18 mouse cellular contexts compared by ENCODE assay signal in the genomic region with DNA sequence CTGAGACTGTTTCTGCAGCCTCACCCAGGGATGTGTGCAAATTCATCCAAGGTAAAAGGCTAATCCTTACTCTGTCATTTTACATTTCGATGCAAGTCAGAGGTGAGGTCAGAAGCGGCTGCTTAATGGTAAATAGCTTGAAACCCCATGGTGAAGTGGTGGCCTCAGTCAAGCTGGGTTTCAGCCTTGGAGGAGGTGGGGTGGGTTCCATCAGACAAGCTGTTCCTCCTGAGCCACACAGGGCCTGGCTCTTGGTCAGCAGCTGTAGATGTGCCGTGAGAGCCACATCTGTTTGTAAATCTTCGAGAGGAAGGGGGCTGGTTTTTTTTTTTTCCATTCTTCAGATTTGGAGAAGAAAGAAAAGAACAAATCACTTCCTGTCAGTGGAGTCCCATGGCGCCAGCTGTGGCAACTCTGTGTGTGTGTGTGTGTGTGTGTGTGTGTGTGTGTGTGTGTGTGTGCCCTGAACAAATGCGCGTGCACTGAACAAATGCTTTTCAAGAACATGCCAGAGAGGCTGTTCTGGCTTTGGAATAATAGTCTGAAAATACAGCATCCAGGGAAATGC.
DNase-seq lines count a peak whose midpoint lies in the region; ATAC-seq and TF ChIP-seq lines count a peak whose summit lies in the region.
"Had no signal": no experiment of that assay in that cellular context is flagged by ENCODE, and none has a peak within 500 bp of the region (broad histone marks: within the 10 kb centered on the region; RNA-seq: fewer than 3 reads in every experiment).

No protein-coding gene starts in this region.

- no peak for ATAC-seq in forebrain, embryonic 14.5 days
- no peak for ATAC-seq in forebrain, embryonic 12.5 days (ENCODE audit: low FRiP score)
- ATAC-seq in kidney, embryonic 14.5 days (ENCODE audit: low FRiP score, low TSS enrichment) = no peak
- ATAC-seq: inflammation-experienced regulatory T-cells, adult 6 months; liver, postnatal 0 days; midbrain, embryonic 16.5 days had no signal

- no peaks in the 10 kb centered on the region for H3K36me3 ChIP-seq in forebrain, embryonic 14.5 days (ENCODE audit: control insufficient read depth, insufficient read depth, low read length)
- no peaks in the 10 kb centered on the region for H3K36me3 ChIP-seq in forebrain, embryonic 12.5 days (replicated peaks)
- no peaks in the 10 kb centered on the region for H3K36me3 ChIP-seq in kidney, embryonic 14.5 days (ENCODE audit: control insufficient read depth, insufficient read depth, low read length)
- H3K36me3 ChIP-seq: limb, embryonic 12.5 days; neural tube, embryonic 13.5 days had no signal

- no peak overlapping the region for H3K27ac ChIP-seq in forebrain, embryonic 14.5 days (ENCODE audit: low read depth, low read length)
- no peak overlapping the region for H3K27ac ChIP-seq in forebrain, embryonic 12.5 days
- H3K27ac ChIP-seq in kidney, embryonic 14.5 days (ENCODE audit: low read depth, low read length) = no peak overlapping the region
- H3K27ac ChIP-seq: limb, embryonic 12.5 days; neural tube, embryonic 13.5 days had no signal

- no peaks in the 10 kb centered on the region for H3K4me1 ChIP-seq in forebrain, embryonic 14.5 days (ENCODE audit: control insufficient read depth, insufficient read depth, low read length)
- no peaks in the 10 kb centered on the region for H3K4me1 ChIP-seq in forebrain, embryonic 12.5 days
- peaks cover 8% of the 10 kb centered on the region for H3K4me1 ChIP-seq in kidney, embryonic 14.5 days (ENCODE audit: control insufficient read depth, insufficient read depth, low read length)
- H3K4me1 ChIP-seq: neural tube, embryonic 13.5 days had no signal

- H3K9ac ChIP-seq in forebrain, embryonic 14.5 days (ENCODE audit: low read length) = no peak overlapping the region
- no peak overlapping the region for H3K9ac ChIP-seq in forebrain, embryonic 12.5 days
- H3K9ac ChIP-seq in kidney, embryonic 14.5 days (ENCODE audit: low read depth, low read length) = no peak overlapping the region
- H3K9ac ChIP-seq: limb, embryonic 12.5 days; liver, postnatal 0 days; neural tube, embryonic 13.5 days had no signal

- TF ChIP-seq CTCF in brain, embryonic 14.5 days (IDR thresholded peaks at IDR 0.05; ENCODE audit: borderline replicate concordance, extremely low read depth, insufficient read depth, insufficient read length) = no peak

- H3K27me3 ChIP-seq in forebrain, embryonic 14.5 days (replicated peaks; ENCODE audit: control insufficient read depth, insufficient read depth, low read length) = no peaks in the 10 kb centered on the region
- H3K27me3 ChIP-seq in forebrain, embryonic 12.5 days = no peaks in the 10 kb centered on the region
- H3K27me3 ChIP-seq in kidney, embryonic 14.5 days (ENCODE audit: control insufficient read depth, insufficient read depth, low read length) = no peaks in the 10 kb centered on the region
- H3K27me3 ChIP-seq: limb, embryonic 12.5 days; neural tube, embryonic 13.5 days had no signal

- H3K9me3 ChIP-seq in forebrain, embryonic 14.5 days (replicated peaks; ENCODE audit: control insufficient read depth, low read length) = no peaks in the 10 kb centered on the region
- H3K9me3 ChIP-seq in forebrain, embryonic 12.5 days = no peaks in the 10 kb centered on the region
- no peaks in the 10 kb centered on the region for H3K9me3 ChIP-seq in kidney, embryonic 14.5 days (ENCODE audit: control insufficient read depth, low read length)
- H3K9me3 ChIP-seq: limb, embryonic 12.5 days; neural tube, embryonic 13.5 days had no signal

- no peak for TF ChIP-seq POLR2A in brain, embryonic 14.5 days (IDR thresholded peaks at IDR 0.05; ENCODE audit: borderline replicate concordance, extremely low read depth, insufficient read depth, insufficient read length, poor library complexity, severe bottlenecking)

- 66% methylated on average over 7 of the region's 7 CpGs for WGBS in forebrain, embryonic 14.5 days
- WGBS in forebrain, embryonic 12.5 days = 65% methylated on average over 7 of the region's 7 CpGs
- 52% methylated on average over 7 of the region's 7 CpGs for WGBS in kidney, embryonic 14.5 days

- no peak overlapping the region for H3K4me2 ChIP-seq in forebrain, embryonic 14.5 days (ENCODE audit: low read length)
- H3K4me2 ChIP-seq in forebrain, embryonic 12.5 days = no peak overlapping the region
- H3K4me2 ChIP-seq in kidney, embryonic 14.5 days (replicated peaks; ENCODE audit: low read depth, low read length) = no peak overlapping the region
- H3K4me2 ChIP-seq: limb, embryonic 12.5 days; neural tube, embryonic 13.5 days had no signal

- no peak overlapping the region for H3K4me3 ChIP-seq in forebrain, embryonic 14.5 days (ENCODE audit: low read depth, low read length)
- H3K4me3 ChIP-seq in forebrain, embryonic 12.5 days (replicated peaks) = no peak overlapping the region
- H3K4me3 ChIP-seq in kidney, embryonic 14.5 days (ENCODE audit: low read length) = no peak overlapping the region
- H3K4me3 ChIP-seq: erythroblast, embryonic 14.5 days; limb, embryonic 12.5 days; neural tube, embryonic 13.5 days had no signal

- DNase-seq in forebrain, embryonic 14.5 days (ENCODE audit: low spot score) = peak; percentile 13
- DNase-seq in kidney, postnatal 4 days = peak; percentile 50 to 58
- DNase-seq in brain, embryonic 14.5 days (ENCODE audit: low read depth) = peak; percentile 37
- DNase-seq in naive thymus-derived CD4-positive, alpha-beta T cell, adult 2 months (ENCODE audit: low read depth) = peak; percentile 51
- DNase-seq in layer of hippocampus, adult 11-12 months (ENCODE audit: low spot score) = no peak
- no peak for DNase-seq in Muller cell, postnatal 12 days (ENCODE audit: inconsistent ontology term)
- DNase-seq: B cell, adult 2 months; cerebellum, postnatal 25 days; layer of hippocampus, postnatal 36 days; liver, postnatal 0 days; right cerebral cortex, adult 18-20 months had no signal

Comparison
In these comparisons a context has a peak if more than half of its experiments do, and no peak if none do; other contexts are left out.
1. DNase-seq: peak in forebrain, embryonic 14.5 days (single experiment), kidney, postnatal 4 days (2 of 2), brain, embryonic 14.5 days (single experiment) and naive thymus-derived CD4-positive, alpha-beta T cell, adult 2 months (single experiment); none in layer of hippocampus, adult 11-12 months (single experiment) and Muller cell, postnatal 12 days (single experiment).